Mouse (Mus musculus) heart, adult 18-20 months (tissue): ENCODE measurements around the gene Kazald1. TPM values are rescaled to one million over a fixed set of nuclear protein-coding genes. Genes with fewer than 3 reads are reported as not detected.
"Not testable (repeated sequence)": the region's sequence is repeated elsewhere in the genome, so short reads cannot be mapped to it uniquely, and the experiment has no call there.

ENCODE experiments used
- DNase-seq, 2 experiments: peaks; one replicate each; pipeline ENCODE4 v3.0.0; 2021 to 2022; ENCODE audit warnings: mixed read lengths in 1 of 2
- long read RNA-seq, 2 experiments: library from polyadenylated mRNA; stranded (forward); transcript quantifications; one replicate each; pipeline ENCODE4 v2.0.0; 2021
- total RNA-seq, 2 experiments: library from RNA; stranded (reverse); gene quantifications; 2 replicates each; pipeline ENCODE4 v1.2.3; 2021

Gene Kazald1
- 1 to 10 TPM; 3.3 to 4.1 TPM for total RNA-seq
- long read RNA-seq, experiment 1, partial matches to known transcripts: 2 of 7 reads
- long read RNA-seq, experiment 1, other reads (novel, unspliced or antisense): 1 of 7 reads
- long read RNA-seq, experiment 2, partial matches to known transcripts: 0 of 3 reads
- long read RNA-seq, experiment 2, other reads (novel, unspliced or antisense): 3 of 3 reads

- peak; percentile 96 to 98 for DNase-seq
Observed at GRCm38 (mm10) chr19:45074580-45075322, at the start of gene Kazald1. TSS of gene Kazald1 (plus strand) at chr19:45075241.

GRCm38 (mm10) chr19:45025937-45026568 is 49.0 kb upstream of the Kazald1 start:
- DNase-seq: peak in 1 of 2 experiments; percentile 9

DNA sequence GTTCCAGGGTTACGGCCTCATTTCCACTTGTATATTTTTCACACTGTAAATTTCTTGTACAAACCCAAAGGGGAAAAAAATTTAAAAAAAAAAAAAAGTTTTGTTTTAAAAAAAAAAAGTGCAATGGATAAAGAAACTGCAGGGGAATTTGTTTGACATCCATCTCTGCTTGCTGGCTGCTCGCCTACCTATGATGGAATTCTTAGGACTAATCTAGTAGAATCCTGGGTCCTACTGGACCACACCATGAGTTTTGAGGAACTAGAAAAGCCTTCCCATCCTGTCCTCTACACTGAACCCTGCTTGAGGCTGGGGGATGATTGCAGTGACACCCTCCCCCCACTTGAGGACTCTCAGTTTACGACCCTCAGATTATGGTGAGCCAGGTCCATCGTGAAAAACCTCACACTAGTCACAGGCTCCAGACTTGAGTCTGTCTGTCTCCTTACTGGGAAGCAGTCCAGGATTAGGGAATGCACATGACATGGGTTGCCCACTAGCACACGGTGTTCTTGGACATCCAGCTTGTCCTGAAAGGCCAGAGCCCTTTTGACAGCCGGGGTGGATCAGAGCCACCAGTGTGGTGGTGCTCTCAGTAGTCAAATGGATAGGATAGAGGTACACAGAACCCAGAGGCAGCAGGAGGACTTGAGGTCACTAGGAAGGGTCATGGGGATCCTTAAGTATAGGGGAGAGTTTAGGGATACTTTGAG is 47.9 kb upstream of the Kazald1 start:
- peak; percentile 72 to 75 for DNase-seq

DNA sequence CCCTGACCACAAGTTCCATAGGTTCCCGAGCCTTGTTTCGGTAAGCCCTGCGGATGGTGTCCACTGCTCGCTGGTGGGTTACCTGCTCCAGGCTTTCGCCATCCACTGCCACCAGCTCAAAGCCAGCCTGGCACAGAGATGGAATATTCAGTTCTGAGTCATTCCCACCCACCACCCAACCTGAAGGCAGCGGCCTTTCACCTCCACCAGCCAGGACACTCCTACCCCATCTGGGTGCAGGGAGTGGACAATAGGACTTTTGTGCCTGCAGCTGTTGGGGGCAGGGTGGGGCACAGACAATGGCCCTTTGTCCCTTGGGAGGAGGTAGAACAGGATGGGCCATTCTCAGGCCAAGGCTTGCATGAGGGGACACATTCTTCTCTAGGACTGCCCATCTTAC is 47.2 kb upstream of the Kazald1 start:
- peak in 1 of 2 experiments; percentile 32 for DNase-seq

- peak in 1 of 2 experiments; percentile 13 for DNase-seq
Observed at GRCm38 (mm10) chr19:45028746-45029145, 46.3 kb upstream of the Kazald1 start.

DNA sequence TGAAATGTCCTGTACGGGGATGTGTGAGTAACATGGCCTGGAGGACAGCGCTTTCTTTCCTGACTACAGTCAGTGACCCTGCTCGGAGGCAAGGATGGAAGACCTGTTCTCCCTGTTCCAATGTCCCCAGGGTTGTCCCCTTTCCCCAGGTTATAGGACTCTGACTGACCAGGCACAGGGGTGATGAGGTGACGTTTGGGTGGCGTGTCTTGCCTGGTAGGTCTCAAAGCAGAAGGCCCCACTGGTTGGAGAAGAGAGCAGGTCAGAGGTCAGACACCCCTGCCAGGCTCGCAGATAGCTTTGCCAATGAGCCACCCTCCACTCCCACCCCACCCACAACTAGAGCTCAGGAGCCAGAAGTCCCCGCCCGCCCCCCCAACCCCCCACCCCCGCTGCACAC is 45.5 kb upstream of the Kazald1 start:
- no peak for DNase-seq

DNA sequence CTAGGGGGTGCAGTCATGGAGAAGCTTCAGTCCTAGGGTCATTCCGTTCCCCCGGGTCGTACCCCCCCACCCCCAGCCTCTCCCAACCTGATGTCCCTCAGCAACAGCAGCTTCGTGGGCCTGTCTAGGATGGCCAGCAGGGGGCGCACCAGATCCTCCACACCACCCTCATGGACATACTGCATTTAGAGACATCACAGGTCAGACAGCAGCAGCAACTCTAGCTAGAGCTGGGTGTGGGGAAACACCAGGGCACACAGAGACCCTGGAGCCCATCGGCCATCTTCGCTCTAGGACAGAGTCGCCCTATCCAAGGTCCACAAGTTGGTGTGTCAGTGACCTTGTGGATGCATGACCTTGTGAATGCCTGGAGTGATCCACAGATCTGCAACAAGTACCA is 44.9 kb upstream of the Kazald1 start:
- DNase-seq: peak in 1 of 2 experiments; percentile 78

DNA sequence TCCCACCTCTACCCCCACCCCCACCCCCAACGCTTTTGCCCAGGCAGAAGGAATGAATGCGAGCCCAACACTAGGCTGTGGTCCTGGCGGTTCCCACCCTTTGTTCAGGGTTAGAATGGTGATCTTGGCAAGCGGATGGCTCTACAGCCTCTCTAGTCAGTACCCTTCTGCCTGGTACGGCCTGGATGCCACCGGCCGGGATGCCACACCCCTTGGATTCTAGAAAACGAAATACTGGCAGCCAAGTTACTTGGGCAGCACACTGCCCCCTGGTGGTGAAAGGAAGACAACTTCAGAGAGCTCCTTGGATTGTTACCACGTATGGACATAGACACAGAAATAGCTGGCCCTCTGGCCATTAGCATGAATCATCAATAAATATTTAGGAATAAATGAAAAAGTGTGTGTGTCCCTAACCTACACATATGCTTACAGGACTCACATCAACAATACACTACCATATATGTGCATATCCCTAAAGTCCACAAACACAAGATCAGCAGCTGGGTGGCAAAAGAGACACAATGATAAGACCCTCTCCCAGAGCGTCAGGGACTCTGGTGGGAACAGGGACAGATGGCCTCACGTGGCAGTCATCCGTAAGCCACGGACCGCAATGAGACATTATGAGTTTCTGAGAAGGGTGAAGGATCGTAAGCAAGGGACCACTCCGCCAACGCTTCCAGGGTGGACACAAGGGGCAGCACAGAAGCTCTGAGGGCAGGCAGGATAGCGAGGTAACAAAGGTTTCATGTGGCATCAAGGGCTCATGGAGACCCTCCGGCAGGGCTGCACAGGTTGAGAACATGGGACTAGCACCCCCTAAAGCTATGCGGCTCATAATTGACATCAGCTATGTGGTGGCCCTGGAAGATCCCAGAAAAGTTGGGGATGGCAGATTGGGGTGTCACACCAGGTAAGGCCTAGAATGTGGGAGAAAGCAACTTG is 44.0 kb upstream of the Kazald1 start:
- peak; percentile 86 to 88 for DNase-seq

DNA sequence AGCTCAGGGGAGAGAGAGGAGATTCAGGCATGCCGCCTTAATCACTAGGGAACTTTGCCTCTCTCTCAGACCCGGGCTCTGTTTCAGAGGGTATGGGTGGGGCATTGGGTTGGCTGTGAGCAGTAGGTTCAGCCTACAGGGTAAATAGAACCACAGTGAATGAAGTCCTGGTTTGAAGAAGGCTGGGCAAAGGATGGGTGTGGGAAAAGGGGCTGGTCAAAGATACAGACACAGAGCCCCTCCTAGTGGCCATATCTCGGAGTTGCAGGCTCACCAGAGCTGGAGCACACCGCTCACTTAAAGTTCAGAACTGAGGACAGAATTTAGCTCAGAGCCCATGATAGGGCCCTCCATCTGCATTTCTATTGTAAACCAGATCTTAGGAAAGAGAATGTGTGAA is 43.3 kb upstream of the Kazald1 start:
- peak; percentile 75 to 88 for DNase-seq

GRCm38 (mm10) chr19:45032570-45033332 is 42.3 kb upstream of the Kazald1 start:
- peak in 1 of 2 experiments; percentile 45 for DNase-seq

GRCm38 (mm10) chr19:45036867-45037266 is 38.2 kb upstream of the Kazald1 start:
- DNase-seq: peak in 1 of 2 experiments; percentile 59

DNA sequence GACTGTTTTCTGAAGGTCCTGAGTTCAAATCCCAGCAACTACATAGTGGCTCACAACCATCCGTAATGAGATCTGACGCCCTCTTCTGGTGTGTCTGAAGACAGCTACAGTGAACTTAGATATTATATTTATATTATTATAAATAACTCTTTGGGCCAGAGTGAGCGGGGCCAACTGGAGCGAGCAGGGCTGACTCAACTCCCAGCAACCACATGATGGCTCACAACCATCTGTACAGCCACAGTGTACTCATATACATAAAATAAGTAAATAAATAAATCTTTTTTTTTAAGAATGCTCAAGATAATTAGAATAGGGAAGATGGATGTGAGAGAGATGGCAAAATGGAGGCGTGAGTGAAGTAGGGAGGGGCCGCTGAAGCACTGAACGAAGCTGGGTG is 36.8 kb upstream of the Kazald1 start:
- not testable (repeated sequence) for DNase-seq

DNA sequence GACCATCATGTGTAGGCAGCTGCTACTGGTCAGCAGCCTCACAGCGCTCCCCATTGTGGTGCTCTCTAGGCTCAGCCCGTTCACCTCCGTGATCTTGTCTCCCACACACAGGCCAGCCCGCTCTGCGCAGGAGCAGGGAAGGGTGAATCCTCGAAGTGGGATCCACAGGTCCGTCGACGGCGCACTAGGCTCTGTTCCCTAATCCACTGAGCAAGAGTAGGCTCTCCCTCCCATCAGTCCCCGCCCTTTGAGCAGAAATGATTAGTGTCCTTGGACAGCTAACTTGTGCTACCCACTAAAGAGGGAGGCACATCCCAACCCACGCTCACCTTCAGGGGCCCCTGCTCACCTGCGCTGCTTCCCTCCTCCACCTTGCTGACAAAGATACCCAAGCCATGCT is 34.8 kb upstream of the Kazald1 start:
- DNase-seq: no peak

- no peak for DNase-seq
Observed at GRCm38 (mm10) chr19:45044389-45044927, 30.6 kb upstream of the Kazald1 start.

GRCm38 (mm10) chr19:45045236-45045635 is 29.8 kb upstream of the Kazald1 start:
- no peak for DNase-seq

GRCm38 (mm10) chr19:45045651-45046050 is 29.4 kb upstream of the Kazald1 start, which contains the start of gene Pdzd7:
TSS of gene Pdzd7 (minus strand) at chr19:45045717.
- DNase-seq: no peak

DNA sequence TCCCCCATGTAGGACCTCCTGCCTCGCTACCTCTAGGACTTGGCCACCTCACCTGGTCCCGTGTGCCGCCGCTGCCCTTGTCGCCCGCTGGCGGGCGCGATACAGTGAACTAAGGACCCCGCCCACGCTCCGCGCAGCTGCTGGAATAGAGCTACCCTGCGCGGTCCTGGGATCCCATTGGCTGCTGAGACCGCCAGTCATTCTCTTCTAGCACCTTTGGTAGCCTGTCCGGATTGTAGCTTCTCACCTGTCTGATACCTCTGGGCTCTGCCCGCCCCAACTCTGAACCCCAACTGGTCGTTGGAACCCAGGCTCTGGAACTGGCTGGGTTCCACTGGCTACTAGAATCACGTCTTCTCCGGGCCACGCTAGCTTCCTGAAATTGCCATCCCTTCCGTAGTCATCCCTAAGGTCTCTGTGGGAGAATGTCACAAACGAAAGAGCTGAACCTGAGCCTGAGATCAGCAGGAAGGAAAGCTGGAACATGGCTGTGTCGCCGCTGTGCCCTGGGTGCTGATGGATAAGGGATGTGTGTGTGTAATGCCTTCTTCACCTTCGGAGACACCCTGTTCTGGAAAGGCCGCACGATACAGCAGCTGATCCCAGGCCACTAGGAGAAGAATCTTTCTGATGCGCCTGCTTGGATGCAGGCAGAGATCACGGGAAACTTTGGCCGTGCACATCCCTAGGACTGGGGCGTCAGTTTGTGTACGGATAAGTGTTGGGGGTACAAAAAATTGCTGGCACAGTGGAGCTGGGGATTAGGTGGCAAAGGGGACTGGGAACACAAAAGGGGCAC is 28.3 kb upstream of the Kazald1 start:
- DNase-seq: peak; percentile 86 to 88

DNA sequence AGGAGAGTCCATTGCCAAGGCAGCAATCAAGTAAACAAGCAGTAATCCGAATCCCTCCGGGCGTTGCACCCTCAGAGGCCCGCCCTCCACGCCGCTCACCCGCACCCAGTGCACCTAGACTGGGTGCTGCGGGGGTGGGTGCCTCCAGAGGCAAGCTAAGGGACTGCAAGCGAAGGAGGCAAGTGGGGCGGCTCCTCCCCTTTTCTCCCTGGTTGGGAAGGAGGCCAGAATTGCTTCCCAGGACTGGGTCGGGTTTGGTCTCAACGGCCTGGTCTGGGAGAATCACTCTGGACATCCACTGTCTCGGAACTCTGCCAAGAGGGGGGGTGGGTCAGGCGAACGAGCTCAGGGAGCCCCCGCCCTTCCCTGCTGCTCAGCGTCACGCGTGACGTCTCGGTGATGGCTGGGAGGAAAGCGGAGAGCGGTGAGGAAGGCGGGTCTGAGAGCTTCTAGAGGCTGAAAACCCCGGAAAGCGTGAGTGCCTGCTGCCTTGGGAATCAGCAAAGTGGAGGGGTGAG is 27.6 kb upstream of the Kazald1 start, which contains the start of gene Sfxn3:
Gene Sfxn3 (plus strand): TSS at position 87 of the 518 bp plus-strand sequence.
- DNase-seq: peak; percentile 97
